Mouse (Mus musculus) embryonic fibroblast, embryonic 13.5 days (primary cell): ENCODE data around the gene Trpc1.

ENCODE experiments used
- CTCF ChIP-seq: IDR thresholded peaks from 2 replicates; pipeline ENCODE4 v1.5.1; 2011; ENCODE audit warnings: mild to moderate bottlenecking, control low read depth, low read length, moderate library complexity, borderline replicate concordance; ENCODE audit not compliant: insufficient read depth
- POLR2A ChIP-seq: IDR thresholded peaks from 2 replicates; pipeline ENCODE4 v1.6.1; 2011; ENCODE audit warnings: low read depth, mild to moderate bottlenecking, control low read depth, low read length, moderate library complexity

- TF ChIP-seq CTCF (no peak), POLR2A (no peak)
Measured at GRCm38 (mm10) chr9:95705371-95705770, 44.8 kb downstream of the Trpc1 start.
